21 mouse cellular contexts compared by ENCODE assay signal in the genomic region with DNA sequence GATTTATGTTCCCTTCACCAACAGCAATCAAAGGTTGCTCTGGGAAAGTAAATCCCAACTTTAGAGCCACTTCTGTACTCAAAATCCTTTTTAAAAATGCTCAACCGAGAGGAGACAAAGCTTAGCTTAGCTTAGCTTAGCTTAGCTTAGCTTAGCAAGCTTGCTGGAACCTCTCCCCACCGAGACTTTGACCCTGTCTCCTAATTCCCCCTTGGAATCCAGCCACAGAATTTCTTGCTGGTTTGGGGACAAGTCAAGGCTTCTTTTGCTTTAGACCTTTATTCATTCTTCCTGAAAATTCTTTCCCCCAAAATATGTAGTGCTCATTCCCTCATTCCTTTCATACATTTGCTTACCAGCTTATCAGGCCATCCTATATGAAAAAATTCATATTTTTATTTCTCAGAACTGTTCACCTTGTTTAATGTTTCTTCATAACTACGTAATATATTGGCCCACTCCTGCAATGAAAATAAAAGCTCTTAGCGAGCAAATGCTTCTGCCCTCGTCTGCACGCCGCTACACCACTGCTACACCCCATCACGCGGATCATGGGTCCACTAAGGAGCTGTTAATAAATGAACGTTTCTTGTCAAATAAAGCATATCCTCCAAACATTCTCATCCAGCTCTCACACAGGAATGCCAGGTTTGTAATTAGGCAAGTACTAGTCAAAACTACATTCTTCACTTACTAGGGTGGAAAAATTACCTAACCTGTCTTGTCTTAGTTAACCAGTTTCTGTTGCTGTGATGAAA. TPM values are rescaled to one million over a fixed set of nuclear protein-coding genes. Genes with fewer than 3 reads are reported as not detected.
DNase-seq lines count a peak whose midpoint lies in the region; ATAC-seq lines count a peak whose summit lies in the region.
"Had no signal": no experiment of that assay in that cellular context is flagged by ENCODE, and none has a peak within 500 bp of the region (broad histone marks: within the 10 kb centered on the region; RNA-seq: fewer than 3 reads in every experiment).

No protein-coding gene starts in this region.

- H3K9me3 ChIP-seq in kidney, embryonic 15.5 days (replicated peaks), result no peaks in the 10 kb centered on the region
- H3K9me3 ChIP-seq: embryonic facial prominence, embryonic 13.5 days; forebrain, embryonic 13.5 days; heart, embryonic 13.5 days had no signal

- H3K27ac ChIP-seq in kidney, embryonic 15.5 days, result no peak overlapping the region
- H3K27ac ChIP-seq: embryonic facial prominence, embryonic 13.5 days; forebrain, embryonic 13.5 days; heart, embryonic 13.5 days had no signal

- DNase-seq in kidney, adult 18-20 months, result peak; percentile 39
- peak; percentile 83 for DNase-seq in kidney, adult 9 months
- peak; percentile 54 for DNase-seq in kidney, postnatal 14 days
- DNase-seq in yolk sac, embryonic 10.5 days (ENCODE audit: low spot score), result peak; percentile 17
- no peak for DNase-seq in thymus, postnatal 10 days (ENCODE audit: low spot score in 2 of 2)
- DNase-seq: adrenal gland, postnatal 14 days; cerebellum, adult 11-12 months; cerebellum, adult 9-10 months; cerebellum, postnatal 25 days; forebrain, postnatal 0 days; gastrocnemius, postnatal 14 days; heart, postnatal 36 days had no signal

- WGBS in kidney, embryonic 15.5 days, result 92% methylated on average over 10 of the region's 10 CpGs

- no peak overlapping the region for H3K4me2 ChIP-seq in kidney, embryonic 15.5 days
- H3K4me2 ChIP-seq: embryonic facial prominence, embryonic 13.5 days; forebrain, embryonic 13.5 days; heart, embryonic 13.5 days had no signal

- H3K9ac ChIP-seq in kidney, embryonic 15.5 days, result no peak overlapping the region
- H3K9ac ChIP-seq: embryonic facial prominence, embryonic 13.5 days; forebrain, embryonic 13.5 days; forebrain, postnatal 0 days; heart, embryonic 13.5 days had no signal

- H3K4me1 ChIP-seq in kidney, embryonic 15.5 days, result no peaks in the 10 kb centered on the region
- H3K4me1 ChIP-seq: embryonic facial prominence, embryonic 13.5 days; forebrain, embryonic 13.5 days; heart, embryonic 13.5 days had no signal

- H3K4me3 ChIP-seq in kidney, embryonic 15.5 days (replicated peaks), result no peak overlapping the region
- H3K4me3 ChIP-seq: embryonic facial prominence, embryonic 13.5 days; forebrain, embryonic 13.5 days; heart, embryonic 13.5 days had no signal

- no peak for ATAC-seq in kidney, embryonic 15.5 days (replicated peaks; ENCODE audit: low FRiP score)
- ATAC-seq: activated CD4-positive, CD25-positive, alpha-beta regulatory T cell, adult 4 months; forebrain, embryonic 13.5 days; forebrain, postnatal 0 days; Patski had no signal

- peaks cover 19% of the 10 kb centered on the region for H3K36me3 ChIP-seq in kidney, embryonic 15.5 days

- no peaks in the 10 kb centered on the region for H3K27me3 ChIP-seq in kidney, embryonic 15.5 days
- H3K27me3 ChIP-seq: CH12.LX; embryonic facial prominence, embryonic 13.5 days; forebrain, embryonic 13.5 days; heart, embryonic 13.5 days; Patski had no signal

RNA-seq across cellular contexts. Expression of gene Klhl20, which starts 8.5 kb away (rescaled TPM):
- 15.7 and 17.4 TPM in 2 replicates for polyA plus RNA-seq in kidney, embryonic 15.5 days (2015; fragmentation: Nextera tagmentation; extraction: Ambion mirVana)

RNA-seq across cellular contexts. Expression of gene Ankrd45, which starts 19.7 kb away (rescaled TPM):
- 5.1 and 5.5 TPM in 2 replicates for polyA plus RNA-seq in kidney, embryonic 15.5 days (2015; fragmentation: Nextera tagmentation; extraction: Ambion mirVana)
- polyA plus RNA-seq: activated CD4-positive, CD25-positive, alpha-beta regulatory T cell, adult 4 months had no signal

RNA-seq across cellular contexts. Expression of gene Tex50, which starts 36.3 kb away (rescaled TPM):
- polyA plus RNA-seq in kidney, embryonic 15.5 days (2015; fragmentation: Nextera tagmentation; extraction: Ambion mirVana), result 0.27 and 0.32 TPM in 2 replicates
- polyA plus RNA-seq: heart, postnatal 0 days; hindbrain, embryonic 11.5 days; Patski had no signal

RNA-seq across cellular contexts. Expression of gene Cenpl, which starts 52.3 kb away (rescaled TPM):
- 30.5 and 30.9 TPM in 2 replicates for polyA plus RNA-seq in kidney, embryonic 15.5 days (2015; fragmentation: Nextera tagmentation; extraction: Ambion mirVana)

RNA-seq across cellular contexts. Expression of gene Dars2, which starts 52.4 kb away (rescaled TPM):
- 35.7 and 38.1 TPM in 2 replicates for polyA plus RNA-seq in kidney, embryonic 15.5 days (2015; fragmentation: Nextera tagmentation; extraction: Ambion mirVana)

Comparison
In these comparisons a context has a peak if more than half of its experiments do, and no peak if none do; other contexts are left out.
1. DNase-seq: peak in kidney, adult 18-20 months (single experiment), kidney, adult 9 months (single experiment), kidney, postnatal 14 days (single experiment) and yolk sac, embryonic 10.5 days (single experiment); none in thymus, postnatal 10 days (0 of 2).